Mouse (Mus musculus) CD4-positive, CD25-positive, alpha-beta regulatory T cell, adult 4 months (primary cell): ENCODE measurements around the gene Mapk14. TPM values are rescaled to one million over a fixed set of nuclear protein-coding genes. Genes with fewer than 3 reads are reported as not detected.
"Not testable (repeated sequence)": the region's sequence is repeated elsewhere in the genome, so short reads cannot be mapped to it uniquely, and the experiment has no call there.

Experiments used
- ATAC-seq: one replicate; pipeline ENCODE4 v1.8.0; 2017
- polyA plus RNA-seq, 2 experiments: library from polyadenylated mRNA; unstranded; fragments of 100-300 nt; shearing (Covaris generic); gene quantifications; one replicate each; pipeline ENCODE4 v1.2.1; 2017

The Mapk14 gene
- polyA plus RNA-seq, 2 experiments from 2014 or later = 17.8 to 20.7 TPM

GRCm38 (mm10) chr17:28743145-28743866 is 52.2 kb downstream of the Mapk14 start:
- no peak for ATAC-seq

DNA sequence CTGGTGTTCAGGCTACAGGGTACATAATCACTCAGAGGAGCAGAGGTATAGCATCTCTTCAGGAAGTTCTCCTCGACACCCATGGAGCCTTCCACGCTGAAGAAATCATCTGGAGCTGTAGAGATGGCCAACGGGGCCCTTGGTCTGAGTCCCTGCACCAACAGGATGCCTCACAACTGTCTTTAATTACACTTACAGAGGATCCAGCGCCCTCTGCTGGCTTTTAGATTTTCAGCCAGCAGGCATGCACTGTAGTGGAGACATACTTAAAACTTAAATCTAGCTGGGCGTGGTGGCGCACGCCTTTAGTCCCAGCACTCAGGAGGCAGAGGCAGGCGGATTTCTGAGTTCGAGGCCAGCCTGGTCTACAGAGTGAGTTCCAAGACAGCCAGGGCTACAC is 52.8 kb downstream of the Mapk14 start:
- no peak for ATAC-seq

GRCm38 (mm10) chr17:28745773-28746172 is 54.6 kb downstream of the Mapk14 start:
- ATAC-seq = no peak

DNA sequence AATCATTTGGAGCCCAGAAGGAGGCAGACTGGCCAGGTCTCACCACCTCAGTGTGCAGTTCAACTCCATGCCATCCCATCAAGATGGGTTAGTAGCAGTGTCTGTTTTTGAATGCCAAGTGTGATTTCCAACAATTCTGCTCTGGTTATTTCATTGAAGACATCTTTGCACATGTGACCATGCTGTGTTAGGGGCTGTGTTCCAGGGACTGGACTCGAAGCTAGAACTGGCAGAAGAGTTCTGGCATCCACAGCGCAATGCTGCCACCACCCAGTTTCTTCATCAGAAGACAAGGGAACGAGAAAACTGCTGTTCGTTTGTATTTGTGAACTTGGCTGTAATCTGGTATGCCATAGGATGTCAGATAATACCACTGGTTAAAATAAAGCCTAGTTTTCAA is 56.9 kb downstream of the Mapk14 start:
- no peak for ATAC-seq

DNA sequence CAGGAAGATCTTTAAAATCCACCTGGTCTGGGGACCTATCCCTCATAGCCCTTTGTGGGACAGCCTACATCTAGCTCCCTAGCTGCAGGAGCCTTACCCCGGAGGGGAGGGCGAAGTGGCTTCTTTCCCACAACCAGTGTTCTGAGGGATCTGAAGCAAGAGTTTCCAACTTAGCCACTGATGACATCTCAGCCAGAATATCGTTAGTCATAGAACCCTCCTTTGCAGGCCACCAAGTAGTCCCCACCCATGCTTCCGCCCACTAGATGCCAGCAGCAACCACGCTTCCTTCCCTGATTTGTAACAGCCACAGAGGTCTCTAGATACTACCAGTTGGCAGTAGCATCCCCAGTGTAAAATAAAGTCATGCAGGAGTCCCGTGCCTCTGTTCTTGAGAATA is 59.5 kb downstream of the Mapk14 start:
- ATAC-seq = no peak

- ATAC-seq = no peak
Observed at GRCm38 (mm10) chr17:28756447-28756846, 65.3 kb downstream of the Mapk14 start.

DNA sequence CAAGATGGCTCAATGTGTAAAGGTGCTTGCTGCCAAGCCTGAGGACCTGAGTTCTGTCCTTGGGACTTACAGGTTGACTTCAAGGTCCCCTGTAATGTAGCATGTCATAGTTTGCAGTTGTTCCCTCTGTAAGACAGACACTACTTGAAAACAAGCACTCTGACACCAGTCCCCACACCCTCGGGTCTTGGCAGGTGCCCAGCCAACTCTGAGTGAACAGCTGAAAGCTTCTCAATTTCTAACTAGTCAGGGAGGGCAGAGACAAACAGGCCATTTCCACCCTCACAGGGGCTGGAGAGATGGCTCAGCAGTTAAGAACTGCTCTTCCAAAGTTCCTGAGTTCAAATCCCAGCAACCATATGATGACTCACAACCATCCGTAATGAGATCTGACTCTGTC is 66.3 kb downstream of the Mapk14 start:
- no peak for ATAC-seq

DNA sequence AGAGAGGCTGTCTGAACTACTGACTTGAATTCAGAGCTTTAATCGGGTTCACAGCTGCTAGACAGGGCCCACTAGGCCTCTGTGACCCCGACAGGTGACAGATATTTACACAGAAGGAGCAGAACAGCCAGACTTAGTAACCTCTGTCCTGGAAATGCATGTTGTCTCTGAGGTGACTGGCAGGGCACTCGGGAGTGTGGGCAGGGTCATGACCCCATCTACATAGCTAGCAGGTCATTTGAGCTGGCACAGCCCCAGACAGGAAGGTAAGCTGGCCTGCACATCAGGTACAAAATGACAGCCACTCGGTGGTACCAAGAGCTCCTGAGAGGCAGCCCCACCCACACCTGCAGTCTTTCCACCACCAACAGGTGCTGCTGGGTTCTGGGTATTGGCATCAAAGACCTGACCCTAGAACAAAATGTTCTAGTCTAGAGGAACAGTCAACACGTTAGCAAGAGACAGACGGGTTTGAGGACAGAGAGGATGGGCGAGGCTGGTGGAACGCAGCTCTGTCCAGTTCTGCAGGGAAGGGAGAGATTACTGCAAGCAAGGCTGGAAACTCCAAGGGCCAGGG is 69.7 kb downstream of the Mapk14 start:
- no peak for ATAC-seq

- ATAC-seq = peak; percentile 57
Observed at GRCm38 (mm10) chr17:28761871-28762270, 70.7 kb downstream of the Mapk14 start.

GRCm38 (mm10) chr17:28766203-28766602 is 75.1 kb downstream of the Mapk14 start:
- no peak for ATAC-seq

- ATAC-seq = no peak
Observed at GRCm38 (mm10) chr17:28766781-28767515, 75.8 kb downstream of the Mapk14 start.

DNA sequence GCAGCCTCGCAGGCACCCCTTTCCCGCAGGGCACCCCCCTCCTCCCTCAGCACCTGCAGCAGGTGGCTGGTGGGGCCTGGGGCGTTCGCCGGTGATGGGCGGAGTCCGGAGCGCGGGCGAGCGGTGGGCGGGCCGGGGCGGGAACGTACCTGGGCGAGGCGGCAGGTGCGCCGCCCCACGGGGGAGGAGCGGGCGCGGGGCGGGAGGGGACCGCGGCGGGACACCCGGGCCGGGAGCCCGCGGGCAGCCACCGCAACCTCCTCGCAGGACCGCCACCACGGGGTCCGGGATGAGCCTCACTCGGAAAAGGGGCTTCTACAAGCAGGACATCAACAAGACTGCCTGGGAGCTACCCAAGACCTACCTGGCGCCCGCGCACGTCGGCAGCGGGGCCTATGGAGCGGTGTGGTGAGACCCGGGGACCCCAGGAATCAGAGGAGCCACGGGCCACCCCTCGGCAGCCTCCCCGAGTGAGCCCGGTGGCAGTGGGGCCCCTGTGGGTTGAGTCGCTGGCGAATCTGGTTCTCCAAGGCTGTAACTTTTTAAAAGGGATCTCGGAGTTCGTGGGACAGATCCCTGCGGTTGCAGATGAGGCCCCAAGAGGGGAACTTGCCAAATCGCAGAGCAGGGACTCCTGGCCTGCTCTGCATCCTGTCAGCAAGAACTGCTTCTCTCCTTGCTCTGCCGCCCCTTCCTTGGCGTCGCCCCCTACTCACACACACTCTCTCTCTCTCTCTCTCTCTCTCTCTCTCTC is 78.2 kb downstream of the Mapk14 start, which contains the start of gene Mapk13:
Gene Mapk13 (plus strand): TSS at position 177 of the 754 bp plus-strand sequence.
- no peak for ATAC-seq

DNA sequence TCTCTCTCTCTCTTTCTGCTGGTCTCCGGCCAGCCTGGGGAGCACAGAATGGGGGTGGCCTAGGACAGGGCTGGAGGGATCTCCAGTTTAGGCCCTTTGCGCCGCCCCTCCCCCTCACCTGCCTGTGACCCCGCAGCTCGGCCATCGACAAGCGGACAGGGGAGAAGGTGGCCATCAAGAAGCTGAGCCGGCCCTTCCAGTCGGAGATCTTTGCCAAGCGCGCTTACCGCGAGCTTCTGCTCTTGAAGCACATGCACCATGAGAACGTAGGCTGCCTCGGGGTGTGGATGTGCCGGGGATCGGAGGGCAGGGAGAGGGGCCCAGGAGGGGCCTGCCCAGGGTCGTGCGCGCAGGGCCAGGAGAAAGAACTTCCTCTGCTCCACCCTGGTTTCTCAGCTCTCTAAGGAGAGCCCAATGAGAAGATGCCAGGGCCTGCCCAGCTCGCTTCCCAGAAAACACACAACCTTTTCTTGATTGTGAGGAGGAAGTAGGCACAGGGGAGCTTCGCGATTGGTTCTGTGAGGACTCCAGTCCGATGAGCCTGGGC is 78.8 kb downstream of the Mapk14 start:
- ATAC-seq = no peak

- no peak for ATAC-seq
Observed at GRCm38 (mm10) chr17:28771289-28771688, 80.2 kb downstream of the Mapk14 start.

DNA sequence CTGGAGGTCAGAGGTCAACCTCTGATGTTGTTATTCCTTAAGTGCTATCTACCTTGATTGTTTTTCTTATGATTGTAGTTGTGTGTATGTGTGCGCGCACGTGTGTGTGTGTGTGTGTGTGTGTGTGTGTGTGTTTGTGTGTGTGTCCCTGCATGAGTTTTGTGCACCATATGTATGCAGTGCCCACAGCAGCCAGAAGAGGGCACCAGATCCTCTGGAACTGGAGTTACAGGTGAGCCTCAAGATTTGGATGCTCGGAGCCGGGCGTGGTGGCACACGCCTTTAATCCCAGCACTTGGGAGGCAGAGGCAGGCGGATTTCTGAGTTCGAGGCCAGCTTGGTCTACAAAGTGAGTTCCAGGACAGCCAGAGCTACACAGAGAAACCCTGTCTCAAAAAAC is 83.2 kb downstream of the Mapk14 start:
- ATAC-seq = not testable (repeated sequence)

GRCm38 (mm10) chr17:28775161-28775560 is 84.0 kb downstream of the Mapk14 start:
- ATAC-seq = no peak

DNA sequence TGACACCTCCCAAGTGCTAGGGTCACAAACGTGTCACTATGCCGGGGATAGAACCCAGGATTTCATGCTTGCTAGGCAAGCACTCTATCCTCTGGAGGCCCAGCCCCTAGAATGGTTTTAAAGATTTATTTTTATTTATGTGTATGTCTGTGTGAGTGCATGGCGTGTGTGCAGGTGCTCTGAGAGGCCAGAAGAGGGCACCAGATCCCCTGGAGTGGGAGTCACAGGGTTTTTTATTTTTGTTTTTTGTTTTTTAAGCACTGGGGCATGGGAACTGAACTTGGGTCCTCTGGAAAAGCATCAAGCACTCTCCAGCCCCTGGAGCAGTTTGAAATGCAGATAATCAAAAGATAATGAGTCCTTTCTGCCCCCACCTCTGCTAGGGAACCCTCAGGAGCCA is 85.7 kb downstream of the Mapk14 start:
- no peak for ATAC-seq

DNA sequence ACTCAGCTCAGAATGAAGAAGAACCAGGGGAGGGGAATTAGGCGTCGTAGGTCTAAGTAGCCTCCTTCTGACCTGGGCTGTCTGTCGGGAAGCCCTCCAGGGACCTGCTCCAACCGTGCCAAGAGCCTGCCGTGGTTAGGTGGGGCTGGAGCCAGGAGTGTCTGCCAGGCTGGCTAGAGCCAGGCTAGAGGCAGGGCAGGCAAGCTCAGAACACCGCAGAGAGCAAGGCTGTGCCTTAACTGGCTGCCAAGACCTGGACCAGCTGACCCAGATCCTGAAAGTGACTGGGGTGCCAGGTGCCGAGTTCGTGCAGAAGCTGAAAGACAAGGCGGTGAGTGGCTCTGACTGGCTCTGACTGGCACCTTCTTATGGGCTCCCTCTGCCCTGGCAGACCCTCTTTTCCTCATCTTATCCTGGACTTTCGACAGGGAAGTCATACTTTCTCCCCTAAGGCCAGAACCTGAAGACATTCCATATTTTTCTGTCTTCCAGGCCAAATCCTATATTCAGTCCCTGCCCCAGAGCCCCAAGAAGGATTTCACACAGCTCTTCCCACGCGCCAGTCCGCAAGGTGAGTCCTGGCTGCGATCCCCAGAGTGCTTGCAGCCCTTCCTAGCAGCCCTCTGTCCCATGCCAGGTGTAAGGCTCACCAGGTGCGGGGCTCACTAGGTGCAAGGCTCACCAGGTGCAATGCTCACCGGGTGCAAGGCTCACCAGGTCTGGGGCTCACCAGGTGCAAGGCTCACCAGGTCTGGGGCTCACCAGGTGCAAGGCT is 86.3 kb downstream of the Mapk14 start:
- ATAC-seq = no peak

DNA sequence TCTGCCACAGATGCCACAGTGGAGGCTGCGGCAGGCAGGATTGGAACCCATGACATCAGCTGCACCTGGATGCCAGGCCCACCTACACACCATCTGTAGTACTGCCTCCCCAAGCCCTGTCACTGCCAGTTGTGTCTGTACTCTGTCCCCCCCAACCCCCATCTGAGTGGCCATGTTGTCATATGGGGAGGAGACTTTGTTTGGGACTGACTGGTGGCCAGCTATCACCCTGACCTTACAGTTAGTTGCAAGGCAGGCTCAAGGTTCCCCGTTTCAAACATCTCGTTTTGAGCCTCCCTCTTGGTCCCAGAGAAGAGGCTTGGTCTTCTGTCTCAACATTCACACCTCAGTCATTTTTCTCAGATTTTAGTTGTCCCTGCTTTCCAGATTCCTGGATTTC is 88.6 kb downstream of the Mapk14 start:
- no peak for ATAC-seq

GRCm38 (mm10) chr17:28780836-28781235 is 89.7 kb downstream of the Mapk14 start:
- peak; percentile 43 for ATAC-seq

- ATAC-seq = no peak
Observed at GRCm38 (mm10) chr17:28781290-28782045, 90.3 kb downstream of the Mapk14 start.
